9 mouse cellular contexts compared by ENCODE assay signal in genomic region chr1:183146102-183146735, GRCm38 (mm10).
DNase-seq lines count a peak whose midpoint lies in the region; ATAC-seq and TF ChIP-seq lines count a peak whose summit lies in the region.
"Had no signal": no experiment of that assay in that cellular context is flagged by ENCODE, and none has a peak within 500 bp of the region (broad histone marks: within the 10 kb centered on the region; RNA-seq: fewer than 3 reads in every experiment).

No protein-coding gene starts in this region.

- H3K4me2 ChIP-seq in heart, embryonic 11.5 days: peak overlapping the region; percentile 58
- H3K4me2 ChIP-seq in heart, embryonic 15.5 days: peak overlapping the region; percentile 36
- peak overlapping the region; percentile 38 for H3K4me2 ChIP-seq in liver, embryonic 12.5 days

- no peaks in the 10 kb centered on the region for H3K9me3 ChIP-seq in heart, embryonic 11.5 days (replicated peaks; ENCODE audit: control insufficient read depth, low read length)
- H3K9me3 ChIP-seq in heart, embryonic 15.5 days (replicated peaks): no peaks in the 10 kb centered on the region
- H3K9me3 ChIP-seq in liver, embryonic 12.5 days (replicated peaks): no peaks in the 10 kb centered on the region

- H3K36me3 ChIP-seq in heart, embryonic 11.5 days (ENCODE audit: control insufficient read depth, insufficient read depth, low read length): no peaks in the 10 kb centered on the region
- no peaks in the 10 kb centered on the region for H3K36me3 ChIP-seq in C2C12 (ENCODE audit: control insufficient read depth, insufficient read depth)
- no peaks in the 10 kb centered on the region for H3K36me3 ChIP-seq in heart, embryonic 15.5 days
- no peaks in the 10 kb centered on the region for H3K36me3 ChIP-seq in liver, embryonic 12.5 days

- 55% methylated on average over 7 of the region's 7 CpGs for WGBS in heart, embryonic 11.5 days (ENCODE audit: insufficient replicate concordance)
- WGBS in heart, embryonic 15.5 days: 48% methylated on average over 7 of the region's 7 CpGs
- WGBS in liver, embryonic 12.5 days (ENCODE audit: insufficient replicate concordance): 32% methylated on average over 7 of the region's 7 CpGs

- TF ChIP-seq CTCF in C2C12 (IDR thresholded peaks at IDR 0.05; ENCODE audit: control insufficient read depth, insufficient read depth, insufficient read length): no peak

- peaks cover 36% of the 10 kb centered on the region for H3K79me3 ChIP-seq in C2C12 (ENCODE audit: low read depth)

- no peak overlapping the region for H3K9ac ChIP-seq in heart, embryonic 11.5 days (ENCODE audit: low read depth, low read length)
- H3K9ac ChIP-seq in heart, embryonic 15.5 days: no peak overlapping the region; the same call in 1 of the 2 replicates
- H3K9ac ChIP-seq in liver, embryonic 12.5 days: no peak overlapping the region; the same call in 1 of the 2 replicates

- H3K27me3 ChIP-seq in heart, embryonic 11.5 days (ENCODE audit: control insufficient read depth, insufficient read depth, low read length): no peaks in the 10 kb centered on the region
- no peaks in the 10 kb centered on the region for H3K27me3 ChIP-seq in C2C12 (ENCODE audit: control insufficient read depth, insufficient read depth, insufficient read length)
- no peaks in the 10 kb centered on the region for H3K27me3 ChIP-seq in heart, embryonic 15.5 days
- no peaks in the 10 kb centered on the region for H3K27me3 ChIP-seq in liver, embryonic 12.5 days (replicated peaks)

- no peak overlapping the region for H3K4me3 ChIP-seq in heart, embryonic 11.5 days (ENCODE audit: low read depth, low read length)
- H3K4me3 ChIP-seq in C2C12 (ENCODE audit: insufficient read depth, poor library complexity, severe bottlenecking): peak overlapping the region; percentile 33
- H3K4me3 ChIP-seq in heart, embryonic 15.5 days: 0 out of 2 replicates have a peak overlapping the region, but pooled peaks have one; percentile 30
- H3K4me3 ChIP-seq in liver, embryonic 12.5 days: peak overlapping the region; percentile 12; the same call in 1 of the 2 replicates

- ATAC-seq in heart, embryonic 11.5 days (replicated peaks; ENCODE audit: insufficient number of reproducible peaks, low FRiP score, low TSS enrichment): no peak
- ATAC-seq in heart, embryonic 15.5 days (replicated peaks; ENCODE audit: insufficient number of reproducible peaks, insufficient read depth, low FRiP score, low read depth): no peak
- no peak for ATAC-seq in liver, embryonic 12.5 days

- intact Hi-C loops in heart, postnatal 10 days (cut with DNase I): no loop called here

- H3K79me2 ChIP-seq in C2C12 (ENCODE audit: control insufficient read depth, insufficient read depth): peaks cover 56% of the 10 kb centered on the region

- H3ac ChIP-seq in C2C12 (ENCODE audit: control insufficient read depth, insufficient read length, low read depth): peak overlapping the region; percentile 67

- no peak for DNase-seq in heart, postnatal 10 days
- no peak for DNase-seq in testis, postnatal 14 days (ENCODE audit: low spot score)
- DNase-seq in cerebellum, adult 8-10 months: no peak
- no peak for DNase-seq in left cerebral cortex, adult 9 months (ENCODE audit: low spot score in 2 of 2)
- DNase-seq: cerebellum, adult 11 months had no signal

- no peak overlapping the region for H3K27ac ChIP-seq in heart, embryonic 11.5 days (ENCODE audit: low read depth, low read length)
- H3K27ac ChIP-seq in heart, embryonic 15.5 days: no peak overlapping the region
- no peak overlapping the region for H3K27ac ChIP-seq in liver, embryonic 12.5 days

- H3K4me1 ChIP-seq in heart, embryonic 11.5 days (ENCODE audit: control insufficient read depth, insufficient read depth, low read length): peaks cover 40% of the 10 kb centered on the region
- peaks cover 41% of the 10 kb centered on the region for H3K4me1 ChIP-seq in heart, embryonic 15.5 days (replicated peaks)
- peaks cover 50% of the 10 kb centered on the region for H3K4me1 ChIP-seq in liver, embryonic 12.5 days

TF ChIP-seq in C2C12, 6 proteins besides CTCF, POLR2A, EP300 and RAD21:
- TF ChIP-seq CEBPB (IDR thresholded peaks at IDR 0.05; ENCODE audit: low read depth) (no peak), MYOD1 (IDR thresholded peaks at IDR 0.05; ENCODE audit: control insufficient read depth, insufficient read length, low read depth) (no peak), FOSL1 (IDR thresholded peaks at IDR 0.05; ENCODE audit: insufficient read depth, low read length, poor library complexity, severe bottlenecking) (no peak), MAX (IDR thresholded peaks at IDR 0.05) (no peak), MYOG (IDR thresholded peaks at IDR 0.05; ENCODE audit: control insufficient read depth, extremely low read depth, insufficient read length) (no peak), USF1 (IDR thresholded peaks at IDR 0.05; ENCODE audit: low read depth) (no peak)
